Mouse (Mus musculus) intestine, embryonic 14.5 days (tissue): ENCODE measurements around the gene Dhx58. TPM values are rescaled to one million over a fixed set of nuclear protein-coding genes. Genes with fewer than 3 reads are reported as not detected.
"Not testable (repeated sequence)": the region's sequence is repeated elsewhere in the genome, so short reads cannot be mapped to it uniquely, and the experiment has no call there.

Source experiments
- ATAC-seq: fragments of 200-750 bp; cut with Nextera tagmentation; replicated peaks from 2 replicates; pipeline ENCODE4 v1.8.0; 2017; ENCODE audit warnings: low read depth, moderate number of reproducible peaks, moderate TSS enrichment, moderate library complexity; ENCODE audit not compliant: low FRiP score, low TSS enrichment
- DNase-seq: peaks from one replicate; pipeline ENCODE4 v3.0.0-alpha.2; 2018; ENCODE audit warnings: low spot score
- H3K27ac ChIP-seq: fragments of 300-500 bp; sonication (generic); 2 replicates; pipeline ENCODE4 v1.5.1; 2014; ENCODE audit warnings: low read depth, mild to moderate bottlenecking, control low read depth
- H3K27me3 ChIP-seq: fragments of 300-500 bp; sonication (generic); replicated peaks from 2 replicates; pipeline ENCODE4 v1.6.1; 2014; ENCODE audit warnings: low read length, control low read depth; ENCODE audit not compliant: control insufficient read depth, insufficient read depth
- H3K36me3 ChIP-seq: fragments of 300-500 bp; sonication (generic); 2 replicates; pipeline ENCODE4 v1.6.1; 2014; ENCODE audit warnings: low read length, control low read depth; ENCODE audit not compliant: control insufficient read depth, insufficient read depth
- H3K4me1 ChIP-seq: fragments of 300-500 bp; sonication (generic); replicated peaks from 2 replicates; pipeline ENCODE4 v1.6.1; 2014; ENCODE audit warnings: low read length, control low read depth, mixed read lengths; ENCODE audit not compliant: control insufficient read depth, insufficient read depth
- H3K4me2 ChIP-seq: fragments of 300-500 bp; sonication (generic); 2 replicates; pipeline ENCODE4 v1.6.1; 2014; ENCODE audit warnings: low read length
- H3K4me3 ChIP-seq: fragments of 300-500 bp; sonication (generic); 2 replicates; pipeline ENCODE4 v1.5.1; 2014; ENCODE audit warnings: low read depth, low read length, control low read depth, mixed read lengths
- H3K9ac ChIP-seq: fragments of 300-500 bp; sonication (generic); 2 replicates; pipeline ENCODE4 v1.6.1; 2014; ENCODE audit warnings: mild to moderate bottlenecking, low read length
- H3K9me3 ChIP-seq: fragments of 300-500 bp; sonication (generic); 2 replicates; pipeline ENCODE4 v1.6.1; 2016; ENCODE audit warnings: low read length, control low read depth; ENCODE audit not compliant: control insufficient read depth
- WGBS: fragments of 180-500 bp; shearing (Covaris S2); extraction: QIAGEN DNeasy Blood & Tissue Kit; methylation state at CpG from one replicate; pipeline ENCODE4 v1.1.7; 2014; 5-methylcytosine and 5-hydroxymethylcytosine counted together
- polyA plus RNA-seq: library from polyadenylated mRNA; unstranded; fragments of >200 nt; fragmentation: Nextera tagmentation; extraction: Ambion mirVana; gene quantifications from 2 replicates; pipeline ENCODE4 v1.2.1, GENCODE M21; 2014

The Dhx58 gene
- polyA plus RNA-seq, 1 experiment from 2014 or later: 2.4 TPM

DNA sequence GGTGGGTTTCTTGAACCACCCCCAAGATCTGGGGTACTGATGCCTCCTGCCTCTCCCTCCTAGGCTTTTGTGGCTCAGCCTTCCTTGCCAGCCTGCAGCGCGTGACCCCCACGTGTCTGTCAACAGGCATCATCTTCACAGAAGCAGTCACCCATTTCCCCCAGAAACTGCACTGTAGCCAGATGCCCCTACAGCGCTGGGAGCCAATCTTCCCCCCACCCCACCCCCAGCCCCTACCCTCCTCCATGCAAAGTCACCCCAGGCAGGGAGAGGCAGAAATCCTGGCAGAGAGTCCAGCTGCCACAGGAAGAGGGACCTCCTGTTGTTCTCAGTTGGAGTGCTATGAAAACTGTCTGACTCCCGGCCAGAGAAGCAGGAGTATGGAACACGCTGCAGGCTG is 47.6 kb downstream of the Dhx58 start:
- H3K4me1 ChIP-seq: peaks cover 3% of the 10 kb centered on the region; the same call in 1 of the 2 replicates
- no peaks in the 10 kb centered on the region for H3K36me3 ChIP-seq
- no peak overlapping the region for H3K9ac ChIP-seq
- H3K4me2 ChIP-seq: no peak overlapping the region
- DNase-seq: no peak
- no peaks in the 10 kb centered on the region for H3K9me3 ChIP-seq
- ATAC-seq: no peak; the same call in 1 of the 2 replicates
- H3K27ac ChIP-seq: no peak overlapping the region
- no peak overlapping the region for H3K4me3 ChIP-seq
- peaks cover 7% of the 10 kb centered on the region; the same call in 1 of the 2 replicates for H3K27me3 ChIP-seq
- WGBS: 14% methylated on average over 6 of the region's 6 CpGs

DNA sequence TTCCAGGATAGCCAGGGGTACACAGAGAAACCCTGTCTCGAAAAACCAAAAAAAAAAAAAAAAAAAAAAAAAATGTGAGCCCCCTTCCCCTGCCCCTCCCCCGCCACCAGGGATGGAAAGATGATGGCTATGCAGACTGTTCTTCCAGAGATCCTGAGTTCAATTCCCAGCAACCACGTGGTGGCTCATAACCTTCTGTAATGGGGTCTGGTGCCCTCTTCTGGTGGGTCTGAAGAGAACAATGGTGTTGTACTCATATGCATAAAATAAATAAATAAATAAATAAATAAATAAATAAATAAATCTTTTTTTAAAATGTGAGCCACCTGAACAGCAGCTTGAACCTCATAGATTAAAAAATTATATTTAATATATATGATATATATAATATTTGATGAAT is 48.5 kb downstream of the Dhx58 start:
- ATAC-seq, DNase-seq, H3K4me3 ChIP-seq, H3K4me2 ChIP-seq, H3K27ac ChIP-seq, H3K9me3 ChIP-seq, H3K4me1 ChIP-seq, H3K36me3 ChIP-seq, H3K9ac ChIP-seq: not testable (repeated sequence)
- WGBS: 56% methylated on average over 2 of the region's 3 CpGs
- peaks cover 16% of the 10 kb centered on the region for H3K27me3 ChIP-seq

DNA sequence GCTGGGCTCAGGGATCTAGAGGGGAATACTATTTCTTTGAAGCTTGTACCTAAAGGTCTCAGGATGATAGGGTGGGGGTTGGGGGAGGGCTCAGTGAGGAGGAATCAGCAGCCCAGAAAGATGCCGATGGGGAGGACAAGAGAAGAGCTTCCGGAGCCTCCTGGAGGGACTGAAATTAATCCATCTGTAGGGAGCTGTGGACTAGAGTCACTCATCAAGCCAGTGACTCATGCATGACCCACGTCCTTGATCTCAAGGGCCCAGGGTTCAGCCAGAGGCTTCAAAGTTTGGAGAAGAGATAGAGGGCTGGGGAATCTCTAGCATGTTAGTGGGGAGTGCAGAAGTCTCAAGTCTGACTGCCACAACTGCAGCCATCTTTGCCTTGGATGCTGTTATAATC is 52.3 kb downstream of the Dhx58 start:
- WGBS: 20% methylated on average over 3 of the region's 3 CpGs
- no peaks in the 10 kb centered on the region for H3K9me3 ChIP-seq
- H3K27ac ChIP-seq: no peak overlapping the region
- no peak overlapping the region for H3K4me2 ChIP-seq
- peaks cover 30% of the 10 kb centered on the region for H3K27me3 ChIP-seq
- H3K36me3 ChIP-seq: no peaks in the 10 kb centered on the region
- no peak for ATAC-seq
- no peaks in the 10 kb centered on the region; the same call in 1 of the 2 replicates for H3K4me1 ChIP-seq
- no peak for DNase-seq
- H3K4me3 ChIP-seq: no peak overlapping the region
- no peak overlapping the region for H3K9ac ChIP-seq

DNA sequence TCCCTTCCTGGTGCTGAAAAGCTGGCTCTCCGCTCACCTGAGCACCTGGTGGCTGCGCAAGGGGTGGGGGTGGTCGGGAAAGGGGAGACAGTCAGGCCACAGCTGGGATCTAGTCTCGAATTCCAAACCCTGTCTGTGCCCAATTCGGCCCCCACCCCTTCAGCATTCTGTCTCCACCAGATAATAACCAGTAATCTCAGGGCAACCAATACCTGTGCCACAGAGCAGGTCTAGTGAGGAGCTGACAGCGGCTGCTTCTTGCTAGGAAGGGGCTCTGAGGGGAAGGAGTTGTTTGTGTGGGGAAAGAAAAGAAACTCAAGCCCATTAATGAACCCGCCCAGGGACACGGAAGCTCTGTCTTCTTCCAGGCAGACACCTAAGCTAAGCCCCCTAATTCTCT is 52.9 kb downstream of the Dhx58 start:
- Histone ChIP-seq H3K4me1 (no peaks in the 10 kb centered on the region; the same call in 1 of the 2 replicates), H3K9me3 (no peaks in the 10 kb centered on the region), H3K27ac (no peak overlapping the region), H3K27me3 (peaks cover 30% of the 10 kb centered on the region), H3K4me2 (no peak overlapping the region), H3K36me3 (no peaks in the 10 kb centered on the region), H3K4me3 (no peak overlapping the region), H3K9ac (no peak overlapping the region)
- ATAC-seq: no peak
- DNase-seq: no peak
- 21% methylated on average over 8 of the region's 8 CpGs for WGBS

DNA sequence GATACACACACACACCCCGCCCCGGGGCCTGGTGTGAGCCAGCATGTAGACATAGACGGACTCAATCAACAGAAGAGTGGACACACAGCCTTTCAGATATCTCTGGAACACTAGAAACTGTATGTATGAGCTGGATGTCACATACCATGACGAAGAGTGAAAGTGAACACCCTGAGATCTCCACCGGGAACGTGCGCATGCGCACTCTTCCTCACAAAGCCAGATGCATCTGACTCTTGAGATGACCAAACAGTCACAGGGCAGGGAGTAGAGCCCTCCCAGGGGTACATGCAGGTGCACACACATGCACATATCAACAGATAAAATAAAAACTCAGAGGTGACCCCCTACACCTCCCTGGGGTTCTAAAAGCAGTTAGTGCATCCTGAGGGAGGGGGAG is 55.7 kb downstream of the Dhx58 start:
- Histone ChIP-seq H3K9me3 (no peaks in the 10 kb centered on the region), H3K4me2 (no peak overlapping the region), H3K36me3 (no peaks in the 10 kb centered on the region), H3K27me3 (peaks cover 30% of the 10 kb centered on the region), H3K9ac (no peak overlapping the region), H3K27ac (no peak overlapping the region), H3K4me1 (no peaks in the 10 kb centered on the region), H3K4me3 (no peak overlapping the region)
- DNase-seq: no peak
- no peak for ATAC-seq
- WGBS: 87% methylated on average over 8 of the region's 8 CpGs

DNA sequence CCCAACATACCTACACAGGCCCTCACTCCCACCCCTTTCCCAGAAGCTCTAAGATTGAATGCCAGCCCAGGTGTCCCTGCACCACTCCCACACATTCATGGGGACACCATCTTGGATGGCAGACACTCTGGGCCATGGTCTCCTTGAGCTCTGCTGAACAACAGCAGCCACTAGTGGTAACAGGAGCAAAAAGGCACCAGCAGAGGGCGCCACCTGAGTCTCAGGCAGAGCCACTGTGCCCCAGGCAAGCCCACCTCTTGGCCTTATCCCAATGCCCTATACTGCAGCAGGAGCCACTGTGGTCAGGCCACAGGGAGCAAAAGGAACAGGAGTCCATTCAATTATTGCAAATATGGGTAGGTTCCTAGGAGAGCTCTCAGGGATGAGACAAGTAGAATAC is 57.8 kb downstream of the Dhx58 start:
- no peaks in the 10 kb centered on the region for H3K4me1 ChIP-seq
- H3K4me2 ChIP-seq: no peak overlapping the region
- H3K9me3 ChIP-seq: no peaks in the 10 kb centered on the region
- 4% methylated on average over 1 of the region's 1 CpGs for WGBS
- DNase-seq: peak; percentile 74
- ATAC-seq: no peak
- no peak overlapping the region for H3K27ac ChIP-seq
- peaks cover 22% of the 10 kb centered on the region for H3K27me3 ChIP-seq
- no peaks in the 10 kb centered on the region for H3K36me3 ChIP-seq
- no peak overlapping the region for H3K4me3 ChIP-seq
- H3K9ac ChIP-seq: no peak overlapping the region

Other genes with a start within 250 kb of the Dhx58 start
- gene Klhl11, start 231.5 kb downstream of the Dhx58 start, polyA plus RNA-seq: 8.3 and 9.6 TPM in 2 replicates
- 164 and 177 TPM in 2 replicates for gene Acly, start 176.3 kb downstream of the Dhx58 start, polyA plus RNA-seq
- gene Ttc25, start 158.7 kb downstream of the Dhx58 start, polyA plus RNA-seq: 0.46 and 0.69 TPM in 2 replicates
- 34.7 and 39.2 TPM in 2 replicates for gene Cnp, start 129.4 kb downstream of the Dhx58 start, polyA plus RNA-seq
- 71.9 and 72.1 TPM in 2 replicates for gene Nkiras2, start 85.0 kb downstream of the Dhx58 start, polyA plus RNA-seq
- 61.7 and 70.5 TPM in 2 replicates for gene Dnajc7, start 84.1 kb downstream of the Dhx58 start, polyA plus RNA-seq
- gene Zfp385c, start 11.8 kb downstream of the Dhx58 start, polyA plus RNA-seq: 0.26 TPM in 1 of 2 replicates, not detected in the other
- gene Kat2a, start 8.2 kb upstream of the Dhx58 start, polyA plus RNA-seq: 55.5 and 60.0 TPM in 2 replicates
- gene Hspb9, start 9.6 kb upstream of the Dhx58 start, polyA plus RNA-seq: 0.78 and 0.96 TPM in 2 replicates
- gene Rab5c, start 33.9 kb upstream of the Dhx58 start, polyA plus RNA-seq: 61.2 and 63.0 TPM in 2 replicates
- gene Kcnh4, start 55.7 kb upstream of the Dhx58 start, polyA plus RNA-seq: 0.27 and 0.41 TPM in 2 replicates
- not detected in 2 replicates for gene Hcrt, start 58.7 kb upstream of the Dhx58 start, polyA plus RNA-seq
- gene Ghdc, start 66.7 kb upstream of the Dhx58 start, polyA plus RNA-seq: 3.5 and 3.6 TPM in 2 replicates
- 27.0 and 27.8 TPM in 2 replicates for gene Stat5b, start 146.5 kb upstream of the Dhx58 start, polyA plus RNA-seq
- gene Stat5a, start 155.1 kb upstream of the Dhx58 start, polyA plus RNA-seq: 5.3 and 5.5 TPM in 2 replicates
- 36.6 and 42.9 TPM in 2 replicates for gene Stat3, start 235.3 kb upstream of the Dhx58 start, polyA plus RNA-seq